Mouse (Mus musculus) olfactory bulb, adult 2 months (tissue): Measurements from ENCODE around the gene Oas1d.

Source experiments
- CTCF ChIP-seq: fragments of 200-500 bp; IDR thresholded peaks from 2 replicates; pipeline ENCODE4 v1.5.1; 2012; ENCODE audit warnings: low read depth, mild to moderate bottlenecking, low read length, moderate library complexity; ENCODE audit not compliant: insufficient read depth
- POLR2A ChIP-seq: fragments of 200-500 bp; IDR thresholded peaks from 2 replicates; pipeline ENCODE4 v1.6.1; 2012; ENCODE audit warnings: mild to moderate bottlenecking, low read depth, low read length, moderate library complexity; ENCODE audit not compliant: insufficient read depth

DNA sequence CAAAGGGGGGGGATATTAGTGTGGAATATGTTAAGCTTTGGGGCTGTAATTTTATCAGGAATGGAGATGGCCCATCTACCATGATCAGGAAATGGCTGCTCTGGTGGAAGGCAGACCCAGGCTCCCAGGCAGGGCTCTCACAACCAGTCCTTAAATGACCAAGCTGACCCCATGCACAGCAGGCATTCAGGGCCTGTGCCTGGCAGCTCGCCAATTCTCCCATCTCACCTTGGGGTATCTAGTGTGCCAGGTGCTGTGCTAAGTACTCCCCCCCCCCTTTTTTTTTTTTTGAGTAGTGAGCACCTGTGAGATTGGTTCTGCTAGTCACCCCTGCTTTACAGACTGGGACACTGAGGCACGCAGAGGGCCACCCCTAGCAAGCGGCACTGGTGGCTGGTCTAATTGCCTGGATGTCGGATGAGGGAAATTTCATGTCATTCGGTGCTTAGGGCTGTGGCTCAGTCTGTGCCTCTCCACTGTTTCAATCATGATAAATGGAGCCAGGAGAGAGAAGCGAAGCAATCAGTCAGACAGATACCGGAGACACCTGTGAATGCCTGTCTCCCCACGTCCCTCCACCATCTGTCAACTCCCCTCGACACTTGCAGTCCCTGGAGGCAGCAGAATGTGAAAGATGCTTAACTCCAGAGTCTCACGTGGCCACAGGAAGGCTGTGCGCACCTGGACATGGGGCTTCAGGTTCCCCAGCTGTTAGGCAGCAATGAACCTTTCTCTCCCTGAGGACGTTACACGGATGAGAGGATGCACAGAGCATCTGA, 53.2 kb downstream of the Oas1d start:
- no peak for TF ChIP-seq POLR2A
- no peak for TF ChIP-seq CTCF
